Mouse (Mus musculus) left cerebral cortex, postnatal 14 days (tissue): ENCODE results near the gene Sdhb. TPM values are rescaled to one million over a fixed set of nuclear protein-coding genes. Genes with fewer than 3 reads are reported as not detected.

ENCODE experiments used
- DNase-seq, 2 experiments: peaks; one replicate each; pipeline ENCODE4 v3.0.0; 2021 to 2022; ENCODE audit warnings: low spot score in 2 of 2, mixed read lengths in 1 of 2
- intact Hi-C: fragments of 180-260 bp; cut with DNase I; formaldehyde crosslinking; loops from one replicate; pipeline ENCODE4 v1.15.1; 2025
- total RNA-seq, 2 experiments: library from RNA; stranded (reverse); gene quantifications; 2 replicates each; pipeline ENCODE4 v1.2.3; 2021

Sdhb gene
- total RNA-seq, 2 experiments from 2014 or later = 196 to 202 TPM

- DNase-seq = no peak
- intact Hi-C loops = no loop called here
Observed at GRCm38 (mm10) chr4:140946580-140947205, 14.3 kb upstream of the Sdhb start.

GRCm38 (mm10) chr4:140947487-140948440 lies 13.2 kb upstream of the Sdhb start:
- DNase-seq = no peak
- intact Hi-C loops = no loop called here

- DNase-seq = no peak
Observed at GRCm38 (mm10) chr4:140948481-140948880, 12.5 kb upstream of the Sdhb start.

GRCm38 (mm10) chr4:140949052-140949451 lies 12.0 kb upstream of the Sdhb start:
- intact Hi-C loops = no loop called here
- DNase-seq = no peak

More at GRCm38 (mm10) chr4:140948481-140948880, 12.5 kb upstream of the Sdhb start:
- intact Hi-C loops = no loop called here

- no peak for DNase-seq
- intact Hi-C loops = no loop called here
Observed at GRCm38 (mm10) chr4:140949616-140950015, 11.4 kb upstream of the Sdhb start.

GRCm38 (mm10) chr4:140950574-140950973 lies 10.4 kb upstream of the Sdhb start:
- DNase-seq = no peak
- intact Hi-C loops = no loop called here

- intact Hi-C loops = no loop called here
- DNase-seq = no peak
Observed at GRCm38 (mm10) chr4:140951861-140952641, 9.0 kb upstream of the Sdhb start.

GRCm38 (mm10) chr4:140957131-140957702 lies 3.8 kb upstream of the Sdhb start:
- DNase-seq = peak in 1 of 2 experiments; percentile 52
- intact Hi-C loops = loop anchor here (2.0 to 5.0 kb wide), 2 partner anchors 134 to 240 kb away; no protein-coding TSS in a partner anchor

- DNase-seq = peak; percentile 81 to 89
- intact Hi-C loops = loop anchor here (2.0 to 5.0 kb wide), 3 partner anchors 55 to 240 kb away; no protein-coding TSS in a partner anchor
Observed at GRCm38 (mm10) chr4:140957725-140958124, 3.3 kb upstream of the Sdhb start.

GRCm38 (mm10) chr4:140958319-140958718 lies 2.7 kb upstream of the Sdhb start:
- no peak for DNase-seq
- intact Hi-C loops = loop anchor here (2.0 to 5.0 kb wide), 2 partner anchors 56 to 241 kb away; no protein-coding TSS in a partner anchor

GRCm38 (mm10) chr4:140959128-140959679 lies 1.8 kb upstream of the Sdhb start:
- intact Hi-C loops = loop anchor here (2.0 to 5.0 kb wide), 2 partner anchors 56 to 242 kb away; no protein-coding TSS in a partner anchor
- peak in 1 of 2 experiments; percentile 6 for DNase-seq

GRCm38 (mm10) chr4:140959715-140960479 lies 1.1 kb upstream of the Sdhb start:
- intact Hi-C loops = loop anchor here (2.0 to 5.0 kb wide), 2 partner anchors 57 to 243 kb away; no protein-coding TSS in a partner anchor
- DNase-seq = peak in 1 of 2 experiments; percentile 4

GRCm38 (mm10) chr4:140961467-140962206 lies 634 bp downstream of the Sdhb start:
- DNase-seq = no peak
- intact Hi-C loops = no loop called here

GRCm38 (mm10) chr4:140962207-140962909 lies 1.4 kb downstream of the Sdhb start:
- intact Hi-C loops = no loop called here
- no peak for DNase-seq

- peak in 1 of 2 experiments; percentile 65 for DNase-seq
- intact Hi-C loops = no loop called here
Observed at GRCm38 (mm10) chr4:140962950-140963349, 1.9 kb downstream of the Sdhb start.

- no peak for DNase-seq
Observed at GRCm38 (mm10) chr4:140963941-140964597, 3.1 kb downstream of the Sdhb start.

More at GRCm38 (mm10) chr4:140963941-140964597, 3.1 kb downstream of the Sdhb start:
- intact Hi-C loops = loop anchor here (2.0 kb wide), 1 partner anchor 65 kb away; no protein-coding TSS in a partner anchor
